Mouse (Mus musculus): Measurements from ENCODE around the gene Mgrn1. TPM values are rescaled to one million over a fixed set of nuclear protein-coding genes. Genes with fewer than 3 reads are reported as not detected.

The Mgrn1 gene
- total RNA-seq, 4 experiments from 2014 or later: 166 to 200 (median 185) TPM

DNA sequence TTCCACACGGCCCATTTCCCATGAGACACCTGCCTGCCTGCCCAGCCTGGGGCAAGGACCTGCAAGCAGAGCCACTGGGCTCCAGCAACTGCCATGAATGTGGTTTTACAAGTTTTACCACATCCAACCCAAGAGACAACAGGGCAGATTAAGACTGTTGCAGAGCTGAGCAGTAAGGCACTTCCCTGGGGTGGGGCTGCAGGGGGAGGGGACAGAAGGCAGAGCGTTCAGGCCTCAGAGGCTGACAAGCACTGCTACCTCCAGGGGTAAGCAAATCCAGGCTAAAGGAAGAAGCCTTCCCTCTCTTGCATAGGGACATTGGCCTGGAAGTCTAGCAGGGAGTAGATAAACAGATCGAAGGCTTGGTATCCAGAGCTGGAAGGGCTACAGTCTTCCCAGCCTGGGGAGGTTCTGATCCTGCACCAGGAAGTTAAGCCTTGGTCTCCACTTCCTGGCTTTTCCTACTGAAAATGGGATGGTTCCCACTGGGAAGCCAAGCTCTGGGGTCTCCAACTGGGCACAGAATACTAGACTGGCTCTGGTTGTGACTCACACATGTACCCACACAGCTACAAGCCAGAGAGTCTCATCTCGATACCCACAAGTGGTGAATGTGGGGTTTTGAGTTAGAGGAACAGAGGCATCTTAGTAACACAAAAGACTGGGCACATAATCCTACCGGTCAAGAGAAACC lies 7.7 kb upstream of the Mgrn1 start:
- DNase-seq (ENCODE audit: low spot score): no peak

- DNase-seq (ENCODE audit: low spot score): no peak
These were observed 6.8 kb upstream of the Mgrn1 start for GRCm38 (mm10) chr16:4879101-4879707.

DNA sequence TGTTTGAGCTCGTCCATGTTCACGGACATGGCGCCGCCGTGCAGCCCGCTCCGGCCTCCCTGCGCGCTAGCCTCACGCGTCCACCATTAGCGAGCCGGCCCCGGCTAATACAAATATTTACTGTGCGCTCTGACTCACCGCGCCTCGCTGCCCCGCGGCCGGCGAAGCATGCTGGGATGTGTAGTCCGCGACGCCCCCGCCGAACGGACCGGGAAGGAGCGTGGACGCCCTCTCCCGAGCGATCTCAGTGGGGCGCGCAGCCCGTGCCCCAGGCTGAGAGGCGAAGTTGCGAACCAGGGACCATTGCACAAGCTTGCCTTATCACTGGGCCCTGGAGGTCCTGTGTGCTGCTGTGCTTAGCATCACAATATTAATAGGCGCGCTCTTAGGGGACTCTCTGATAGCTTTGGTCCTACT lies 6.3 kb upstream of the Mgrn1 start:
- DNase-seq (ENCODE audit: low spot score): peak; percentile 89

- DNase-seq (ENCODE audit: low spot score): peak; percentile 97
These were observed 5.8 kb upstream of the Mgrn1 start, which contains the start of gene Ubald1 for GRCm38 (mm10) chr16:4880136-4880825. Gene Ubald1 (minus strand): TSS chr16:4880315.

DNA sequence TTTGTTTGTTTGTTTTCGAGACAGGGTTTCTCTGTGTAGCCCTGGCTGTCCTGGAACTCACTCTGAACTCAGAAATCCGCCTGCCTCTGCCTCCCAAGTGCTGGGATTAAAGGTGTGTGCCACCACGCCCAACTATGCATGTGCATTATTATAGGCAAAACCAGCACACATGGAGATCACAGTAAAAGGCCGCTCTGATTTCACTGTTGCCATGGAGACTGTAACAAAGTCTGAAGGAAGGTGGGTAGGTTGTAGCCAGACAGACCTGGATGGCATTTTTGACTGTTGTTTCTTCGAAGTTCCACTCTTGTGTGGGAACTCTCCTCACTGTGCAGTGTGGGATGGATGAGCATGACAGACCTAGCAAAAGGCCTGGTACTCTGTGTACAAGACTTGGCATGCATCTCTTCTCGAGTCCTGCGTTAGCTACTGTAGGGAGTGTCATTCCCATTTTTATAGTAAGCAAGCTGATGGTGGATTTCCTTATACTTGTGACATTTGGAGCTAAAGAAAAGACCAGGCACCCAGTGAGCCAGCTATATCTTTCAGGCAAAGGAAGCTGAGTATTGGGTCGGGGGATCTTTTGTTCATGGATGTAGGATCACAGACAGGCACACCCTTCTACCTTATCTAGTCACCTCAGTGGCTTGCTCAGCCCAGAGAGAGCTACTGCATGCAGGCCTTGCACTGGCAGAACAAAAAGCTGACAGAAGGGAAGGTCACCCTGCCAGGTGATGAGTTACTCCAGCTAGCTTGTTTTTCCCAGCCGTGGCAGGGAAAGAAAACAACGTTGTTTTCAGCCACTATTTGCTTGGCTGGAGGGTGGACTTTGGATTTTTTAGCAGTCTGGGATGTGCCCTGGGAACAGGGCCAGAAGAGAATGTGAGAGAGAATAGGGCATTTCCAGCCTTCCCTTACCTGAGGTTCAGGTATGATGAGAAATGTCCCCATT lies 4.4 kb upstream of the Mgrn1 start:
- no peak for DNase-seq (ENCODE audit: low spot score)

DNA sequence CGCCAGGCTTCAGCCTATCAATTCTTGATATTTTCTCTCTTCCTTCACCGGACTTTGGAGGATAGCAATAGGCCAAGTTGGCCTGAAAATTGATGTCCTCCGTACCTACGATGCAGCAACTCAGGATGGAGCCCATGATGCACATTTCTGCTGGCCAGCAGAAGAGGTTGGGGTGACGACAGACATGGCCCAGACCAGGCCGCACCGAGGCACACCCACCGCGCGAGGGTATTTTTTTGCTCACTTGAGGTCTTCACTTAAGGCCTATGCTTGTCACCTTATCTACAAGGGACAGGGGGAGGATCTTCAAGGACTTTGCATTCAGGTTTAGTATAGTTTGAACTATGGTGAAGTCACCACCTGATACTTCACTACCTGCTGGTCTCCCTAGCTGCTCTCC lies 1.1 kb upstream of the Mgrn1 start:
- DNase-seq (ENCODE audit: low spot score): no peak

- no peak for DNase-seq (ENCODE audit: low spot score)
These were observed 606 bp downstream of the Mgrn1 start for GRCm38 (mm10) chr16:4886690-4887020.

DNA sequence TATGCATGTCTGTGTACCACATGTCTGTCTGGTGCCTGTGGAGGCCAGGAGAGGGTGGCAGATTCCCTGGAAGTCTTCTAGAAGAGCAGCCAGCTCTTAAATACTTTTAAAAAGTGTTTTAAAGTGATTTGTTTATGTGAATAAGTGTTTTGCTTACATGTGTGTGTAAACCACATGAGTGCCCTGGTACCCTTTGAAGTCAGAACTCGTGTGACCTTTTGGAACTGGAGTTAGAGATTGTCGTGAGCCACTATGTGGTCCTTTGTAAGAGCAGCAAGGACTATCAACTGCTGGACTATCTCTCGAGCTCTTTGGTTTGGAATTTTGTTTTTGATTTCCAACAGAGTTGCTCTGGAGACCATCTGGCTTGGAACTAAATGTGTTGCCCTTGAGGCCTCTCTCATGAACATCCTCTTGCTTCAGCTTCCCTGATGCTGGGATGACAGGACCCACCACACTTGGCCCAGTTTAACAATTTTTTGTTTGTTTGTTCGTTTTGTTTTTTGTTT lies 4.2 kb downstream of the Mgrn1 start:
- DNase-seq (ENCODE audit: low spot score): peak; percentile 56

DNA sequence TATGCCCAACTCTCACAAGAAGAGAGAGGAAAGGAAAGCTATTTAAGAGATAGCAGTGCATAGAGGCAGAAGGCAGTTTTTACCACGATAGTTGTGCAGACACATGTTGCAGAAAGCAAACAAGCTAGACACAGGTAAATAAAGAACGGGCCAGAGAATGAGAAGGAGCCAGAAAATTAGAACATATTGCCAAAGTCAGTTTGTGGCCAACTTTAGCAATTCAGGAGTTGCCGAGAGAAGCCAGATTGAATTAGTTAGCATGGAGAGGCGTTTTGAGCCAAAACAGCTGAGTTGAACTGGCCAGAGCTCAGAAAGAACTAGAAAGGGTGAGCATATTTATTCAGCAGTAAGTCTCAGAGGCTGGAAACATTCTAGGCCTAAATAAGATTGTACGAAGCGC lies 6.1 kb downstream of the Mgrn1 start:
- DNase-seq (ENCODE audit: low spot score): no peak

- DNase-seq (ENCODE audit: low spot score): no peak
These were observed 8.3 kb downstream of the Mgrn1 start for GRCm38 (mm10) chr16:4894201-4894908.

- peak; percentile 69 for DNase-seq (ENCODE audit: low spot score)
These were observed 10.4 kb downstream of the Mgrn1 start for GRCm38 (mm10) chr16:4896249-4897027.

GRCm38 (mm10) chr16:4897146-4897730 lies 11.2 kb downstream of the Mgrn1 start:
- no peak for DNase-seq (ENCODE audit: low spot score)

DNA sequence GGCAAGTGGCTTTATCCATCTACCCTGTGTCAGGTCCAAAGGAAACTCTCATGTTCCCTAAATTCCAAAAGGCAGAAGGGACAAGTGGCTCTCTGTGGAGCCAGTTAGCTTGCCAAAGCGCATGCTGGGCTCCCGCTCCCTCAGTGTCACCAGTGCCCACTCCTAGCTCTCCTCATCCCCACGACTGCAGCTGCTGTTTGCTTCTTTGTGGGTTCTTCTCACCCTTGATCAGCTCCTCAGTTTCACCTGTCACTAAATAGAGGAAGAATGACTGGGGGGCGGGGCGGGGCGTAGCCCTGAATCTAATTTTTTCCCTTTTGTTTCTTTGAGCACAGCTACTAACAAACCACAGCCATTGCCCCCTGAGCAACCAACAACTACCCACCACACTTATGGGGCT lies 12.8 kb downstream of the Mgrn1 start:
- DNase-seq (ENCODE audit: low spot score): no peak

- DNase-seq (ENCODE audit: low spot score): no peak
These were observed 13.7 kb downstream of the Mgrn1 start for GRCm38 (mm10) chr16:4899711-4900110.

GRCm38 (mm10) chr16:4901167-4901566 lies 15.1 kb downstream of the Mgrn1 start:
- no peak for DNase-seq (ENCODE audit: low spot score)

GRCm38 (mm10) chr16:4902390-4902789 lies 16.3 kb downstream of the Mgrn1 start:
- DNase-seq (ENCODE audit: low spot score): no peak

- DNase-seq (ENCODE audit: low spot score): no peak
These were observed 17.5 kb downstream of the Mgrn1 start for GRCm38 (mm10) chr16:4903491-4904102.

DNA sequence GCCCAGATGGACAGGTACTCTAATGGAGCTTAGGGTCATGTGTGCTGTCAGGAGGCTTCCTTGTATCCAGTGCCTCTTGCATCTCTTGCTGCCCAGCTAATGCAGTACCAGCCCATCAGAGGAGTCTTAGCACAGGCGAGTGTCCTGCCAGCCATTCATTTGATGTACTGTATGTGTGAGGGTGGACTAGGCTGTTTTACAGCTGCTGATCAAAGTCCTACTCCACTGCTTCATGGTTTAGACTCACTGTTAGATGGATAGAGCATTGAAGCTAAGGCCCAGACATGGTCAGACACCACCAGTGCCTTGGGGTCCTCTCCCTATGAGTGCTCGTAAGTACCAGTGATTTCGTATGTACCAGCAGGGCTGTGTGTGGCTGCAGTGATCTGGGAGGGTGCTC lies 18.8 kb downstream of the Mgrn1 start:
- no peak for DNase-seq (ENCODE audit: low spot score)

GRCm38 (mm10) chr16:4905591-4905990 lies 19.5 kb downstream of the Mgrn1 start:
- DNase-seq (ENCODE audit: low spot score): no peak
